Mouse (Mus musculus) cerebral cortex, adult 2 months (tissue): ENCODE results near the gene Clta.

Experiments used
- WGBS: fragments of 180-500 bp; shearing (Covaris S2); methylation state at CpG from one replicate; pipeline ENCODE4 v1.1.7; 2018; 5-methylcytosine and 5-hydroxymethylcytosine counted together

The Clta gene

DNA sequence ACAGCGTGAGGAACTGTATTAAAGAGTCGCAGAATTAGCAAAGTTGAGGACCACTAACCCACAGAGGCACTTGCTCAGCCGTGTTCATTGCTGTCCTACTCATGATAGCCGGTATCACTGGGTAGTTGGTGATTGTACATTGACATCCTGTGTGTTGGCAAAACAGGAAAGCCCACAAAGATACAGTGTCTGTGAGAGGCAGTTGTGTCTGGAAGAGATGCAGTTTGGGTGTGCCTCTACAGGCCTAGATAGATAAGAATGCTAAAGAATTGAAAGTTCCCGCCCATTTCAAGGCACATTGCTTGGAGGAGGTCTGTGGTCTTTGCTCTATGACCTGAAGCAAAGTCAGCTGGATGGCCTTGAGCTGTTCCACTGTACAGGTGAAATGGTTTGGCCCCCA, at the start of gene Clta:
Gene Clta, plus strand, starts transcription at position 327 of the 400 bp plus-strand sequence.
- WGBS, result 88% methylated on average over 5 of the region's 5 CpGs

DNA sequence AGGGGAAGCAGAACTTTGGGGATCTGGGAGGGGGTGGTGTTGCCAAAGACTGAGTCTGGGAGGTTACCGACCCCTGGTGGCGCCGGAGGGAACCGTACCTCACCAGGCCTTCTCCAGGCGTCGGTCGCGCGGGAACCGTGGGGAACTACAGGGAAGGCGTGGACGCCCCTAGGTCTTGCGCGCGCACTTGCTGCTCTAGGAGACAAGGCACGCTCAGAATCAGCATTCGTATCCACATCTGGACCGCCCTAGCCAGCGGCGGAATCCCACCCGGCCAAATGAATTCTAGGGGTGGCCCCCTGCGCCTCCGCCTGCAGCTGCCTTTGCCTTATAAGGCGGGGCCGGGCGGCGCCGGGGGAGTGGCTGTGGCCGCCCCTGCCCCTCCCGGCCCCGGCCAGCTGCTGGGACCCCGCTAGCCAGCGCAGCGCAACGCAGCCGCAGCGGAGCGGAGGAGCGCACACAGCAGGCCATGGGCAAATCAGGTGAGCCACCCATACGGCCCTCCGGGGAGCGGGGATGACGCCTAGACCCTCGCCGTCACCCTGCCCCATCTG, 46.9 kb upstream of the Clta start, which contains the start of gene Glipr2:
Gene Glipr2, plus strand, starts transcription at position 110 of the 554 bp plus-strand sequence.
- under 1% methylated on average over 45 of the region's 45 CpGs for WGBS

DNA sequence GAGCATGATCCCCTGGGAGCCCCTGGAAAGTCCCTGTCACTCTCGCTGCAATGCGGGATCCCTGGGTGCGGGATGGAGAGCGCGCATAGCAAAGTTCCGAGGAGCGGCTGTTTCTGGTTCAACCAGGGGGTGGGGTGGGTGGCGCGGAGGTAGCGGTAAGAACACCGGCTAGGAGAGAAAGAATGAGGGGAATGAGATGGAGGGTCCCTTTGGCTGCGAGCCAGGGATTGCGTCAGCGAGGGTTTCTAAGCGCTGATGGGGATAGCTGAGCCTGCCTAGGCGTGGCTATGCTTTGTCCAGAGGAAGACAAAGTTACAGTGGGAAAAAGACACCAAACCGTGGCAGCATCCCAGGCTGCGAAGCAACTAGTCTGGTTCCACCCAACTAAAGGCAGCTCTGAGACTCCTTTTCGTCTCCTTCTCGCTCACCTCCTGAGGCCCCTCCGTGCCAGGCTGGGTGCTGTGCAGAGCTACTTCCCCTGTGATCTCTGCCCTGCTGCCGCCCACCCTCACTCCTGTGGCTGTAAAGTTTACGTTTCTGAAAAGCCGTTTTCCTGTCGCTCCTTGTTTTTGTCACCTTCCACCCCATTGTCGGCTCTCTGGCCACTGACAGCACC, 46.3 kb upstream of the Clta start:
- under 1% methylated on average over 26 of the region's 26 CpGs for WGBS

DNA sequence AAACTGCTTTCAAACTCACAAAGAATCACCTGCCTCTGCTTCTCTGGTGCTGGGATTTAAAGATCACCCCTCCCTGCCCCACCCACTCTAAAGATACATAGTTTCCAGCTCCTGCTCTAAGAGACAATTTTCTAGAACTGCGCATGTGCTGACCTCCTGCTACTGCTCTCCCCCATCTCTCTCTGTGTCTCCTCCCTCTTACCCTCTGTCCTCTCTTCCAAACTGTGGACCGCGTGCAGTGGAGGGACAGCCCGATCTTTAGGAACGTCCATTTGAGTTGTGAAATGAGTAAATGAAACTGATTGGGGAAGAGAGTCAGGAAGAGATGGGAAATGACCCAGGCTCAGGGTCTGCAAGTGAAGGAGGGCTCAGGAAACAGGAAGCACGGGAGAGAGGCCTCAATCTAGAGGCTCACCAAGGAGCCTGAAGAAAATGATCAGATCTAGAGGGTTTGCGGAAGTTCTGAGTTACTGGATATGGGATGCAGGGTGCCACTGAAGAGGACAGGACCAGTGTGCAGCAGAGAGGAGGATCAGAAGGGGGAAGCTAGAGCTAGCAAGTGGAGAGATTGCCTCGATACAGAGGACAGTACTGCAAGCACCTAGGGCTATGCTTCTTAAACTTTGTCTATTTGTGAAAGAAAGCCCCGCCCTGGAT, 44.6 kb upstream of the Clta start:
- WGBS, result 81% methylated on average over 9 of the region's 9 CpGs

DNA sequence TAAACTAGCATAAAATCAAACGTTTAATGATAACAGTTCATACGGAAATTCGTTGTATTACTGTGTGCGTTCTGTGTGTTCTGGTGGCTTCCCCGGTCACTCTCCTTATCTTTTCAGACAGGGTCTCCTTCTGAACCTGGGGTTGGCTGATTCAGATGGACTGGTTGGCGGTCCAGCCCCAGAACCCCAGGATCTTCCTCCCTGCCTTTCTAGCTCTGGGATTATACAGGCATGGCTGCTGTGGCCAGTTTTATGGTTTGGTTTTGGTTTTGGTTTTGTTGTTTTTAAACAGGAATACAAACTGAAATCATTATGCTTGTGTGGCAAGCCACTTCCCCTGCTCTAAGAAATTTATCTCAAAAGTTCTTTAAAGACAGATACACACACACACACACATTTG, 44.0 kb upstream of the Clta start:
- WGBS, result 94% methylated on average over 6 of the region's 6 CpGs

DNA sequence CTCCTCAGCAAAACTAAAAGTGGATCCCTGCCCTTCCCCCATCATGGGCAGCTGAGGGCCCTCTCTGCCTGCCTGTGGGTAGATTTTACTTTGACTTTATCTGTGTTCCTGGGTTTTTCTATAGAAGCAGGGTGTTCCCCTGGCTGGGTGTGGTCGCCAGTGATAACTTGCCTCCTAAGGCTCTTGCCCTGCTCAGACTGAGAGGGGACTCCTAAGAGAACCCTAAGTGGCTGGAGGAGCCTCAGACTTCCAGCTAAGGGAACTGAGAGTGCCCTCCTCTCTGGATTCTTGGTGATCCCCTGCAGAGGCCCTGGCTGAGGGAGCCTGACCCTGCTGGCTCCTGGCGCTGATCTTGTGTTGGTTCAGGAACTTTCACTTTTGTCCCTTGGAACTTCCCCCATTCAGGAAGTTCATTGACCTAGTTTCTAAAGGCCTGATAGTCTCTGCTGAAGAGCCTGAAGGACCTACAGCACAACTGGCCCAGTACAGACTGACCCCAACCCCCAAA, 39.9 kb upstream of the Clta start:
- WGBS, result 66% methylated on average over 2 of the region's 2 CpGs

DNA sequence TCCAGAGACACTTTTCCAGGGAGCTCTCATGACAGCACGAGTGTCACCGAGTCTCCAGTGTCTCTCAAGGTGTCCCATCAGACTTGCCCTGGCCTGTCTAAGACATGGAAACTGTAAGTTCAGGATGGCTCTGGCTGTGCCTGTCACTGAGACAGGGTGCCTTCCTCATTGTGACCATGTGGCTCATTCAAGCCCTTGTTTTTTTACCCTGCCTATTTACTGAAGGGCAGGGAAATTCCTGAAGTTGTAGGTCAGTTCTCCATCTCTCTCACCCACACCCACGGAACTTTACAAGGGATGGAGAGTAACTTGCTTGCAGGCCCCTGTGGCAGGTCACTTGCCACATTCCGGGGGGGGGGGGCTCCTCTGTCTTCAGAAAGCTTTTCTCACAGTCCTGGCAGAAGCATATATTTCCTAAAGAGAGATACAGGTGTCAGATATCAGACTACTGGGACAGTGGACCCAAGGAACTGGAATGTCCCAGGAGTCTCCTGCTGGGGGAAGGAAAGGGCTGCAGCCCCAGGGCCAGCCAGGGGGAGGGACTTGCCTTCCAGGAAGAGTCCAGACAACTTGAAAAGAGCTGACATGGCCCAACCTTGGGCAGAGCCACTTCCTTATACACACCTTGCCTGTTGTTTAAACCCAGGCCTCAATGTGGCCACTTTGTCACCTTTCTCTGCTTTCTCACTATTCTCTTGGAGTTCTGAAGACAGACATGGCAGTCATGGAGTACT, 39.1 kb upstream of the Clta start:
- WGBS, result 63% methylated on average over 4 of the region's 4 CpGs

DNA sequence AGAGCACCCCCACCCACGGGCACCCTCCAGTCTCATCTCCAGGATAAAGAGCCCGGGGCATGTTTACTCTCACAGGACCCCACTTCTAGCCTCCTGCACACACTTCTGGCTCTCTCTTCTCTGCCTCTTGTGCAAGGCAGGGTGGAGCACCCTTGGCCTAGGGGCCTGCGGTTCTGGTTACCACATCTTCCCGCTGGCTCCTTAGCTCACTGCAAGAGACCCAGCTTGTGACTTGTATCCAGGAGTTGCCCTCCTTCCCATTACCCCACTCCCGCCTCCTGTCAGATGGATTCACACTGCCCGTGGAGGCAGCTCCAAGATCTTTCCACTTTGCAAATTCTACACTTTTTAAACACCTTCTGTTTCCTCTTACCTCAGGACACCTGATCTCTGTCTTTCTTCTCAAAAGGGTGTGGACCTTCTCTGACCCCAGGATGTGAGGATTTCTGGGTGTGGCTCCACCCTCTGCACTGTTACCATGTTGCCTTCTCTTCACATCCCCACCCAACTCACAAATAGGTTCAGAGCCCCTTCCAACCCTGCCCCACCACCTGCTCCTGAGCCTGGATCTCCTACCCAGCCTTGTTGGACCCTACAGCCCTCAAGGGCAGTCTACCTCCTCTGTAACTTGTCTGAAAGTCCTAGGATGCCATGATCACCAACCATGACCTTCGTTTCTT, 38.3 kb upstream of the Clta start:
- WGBS, result 88% methylated on average over 7 of the region's 7 CpGs

DNA sequence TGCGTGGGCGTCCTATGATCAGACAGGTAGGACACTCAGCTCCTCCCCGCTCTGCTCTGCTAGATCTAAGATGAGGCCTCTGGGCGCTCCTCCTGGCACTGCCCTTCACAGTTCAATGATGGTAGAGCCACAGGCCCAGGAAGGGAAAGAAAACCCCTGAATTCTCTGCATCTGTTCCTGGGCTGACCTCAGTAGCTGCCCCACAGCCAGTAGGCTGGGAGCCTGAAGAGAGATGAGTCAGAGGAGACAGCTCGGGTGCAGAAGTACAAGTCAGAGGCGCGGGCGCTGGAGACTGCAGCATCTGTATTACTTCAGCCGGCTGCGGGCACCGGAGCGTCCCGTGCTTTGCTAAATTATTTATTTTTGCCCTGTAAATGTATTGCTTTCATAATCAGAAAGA, 35.6 kb upstream of the Clta start:
- WGBS, result 79% methylated on average over 13 of the region's 13 CpGs

DNA sequence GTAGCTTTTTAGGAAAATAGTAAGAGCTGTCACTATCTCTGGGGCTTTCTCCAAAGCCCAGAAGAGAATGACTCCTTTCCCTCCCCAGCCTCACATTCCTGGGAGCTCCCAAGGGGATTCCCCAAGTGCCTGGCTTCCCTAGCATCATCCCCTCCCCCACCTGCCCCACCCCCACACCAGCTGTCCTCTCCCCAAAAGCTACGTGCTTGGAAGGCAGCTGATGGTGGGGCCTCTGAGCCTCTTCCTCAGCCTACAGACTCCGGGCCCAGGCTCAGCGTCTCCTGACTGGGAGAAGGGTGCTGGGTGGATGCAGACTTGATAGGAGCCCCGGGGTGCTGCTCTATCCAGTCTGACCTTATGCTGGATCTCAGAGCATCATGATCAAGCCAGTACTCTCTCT, 34.9 kb upstream of the Clta start:
- 30% methylated on average over 4 of the region's 4 CpGs for WGBS

DNA sequence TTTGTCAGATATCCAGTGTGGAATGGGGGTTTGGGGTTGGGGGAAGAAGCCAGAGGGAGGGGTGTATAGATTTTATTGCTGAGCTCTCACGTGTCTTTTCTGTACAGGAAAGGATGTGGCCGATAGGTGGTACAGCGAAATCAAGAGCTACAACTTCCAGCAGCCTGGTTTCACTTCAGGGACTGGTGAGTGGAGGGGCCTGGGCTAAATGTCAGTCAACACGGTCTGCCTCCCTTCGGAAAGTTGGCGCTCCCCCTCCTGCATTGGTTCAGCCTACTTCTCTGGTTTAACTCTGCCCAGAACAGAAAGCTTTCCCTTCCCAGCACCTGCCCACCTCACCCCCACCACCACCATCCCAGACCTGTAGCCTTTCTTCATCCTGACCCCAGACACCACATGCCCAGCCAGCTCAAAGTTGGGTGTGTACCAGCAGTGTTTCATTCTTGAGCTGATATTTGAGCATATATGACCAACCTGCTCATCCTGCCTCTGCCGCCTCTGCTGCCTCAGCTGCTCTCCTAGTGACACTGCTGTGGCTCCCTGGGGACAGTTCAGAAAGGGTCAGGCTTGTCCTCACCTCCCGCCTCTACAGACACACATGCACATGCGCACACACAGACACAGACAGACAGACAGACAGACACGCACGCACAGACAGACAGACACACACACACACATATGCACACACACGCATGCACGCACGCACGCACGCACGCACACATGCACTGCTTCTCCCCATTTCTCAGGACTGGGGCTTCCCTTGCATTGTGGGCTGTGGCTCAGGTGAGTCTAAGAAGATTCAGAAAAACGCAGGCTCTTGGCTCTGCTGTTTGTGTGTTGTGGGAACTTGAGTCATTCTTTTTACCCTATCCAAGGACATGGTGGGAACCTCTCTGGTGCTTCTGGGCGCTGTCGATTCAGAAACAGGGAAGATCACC, 33.6 kb upstream of the Clta start:
- WGBS, result 94% methylated on average over 20 of the region's 20 CpGs

DNA sequence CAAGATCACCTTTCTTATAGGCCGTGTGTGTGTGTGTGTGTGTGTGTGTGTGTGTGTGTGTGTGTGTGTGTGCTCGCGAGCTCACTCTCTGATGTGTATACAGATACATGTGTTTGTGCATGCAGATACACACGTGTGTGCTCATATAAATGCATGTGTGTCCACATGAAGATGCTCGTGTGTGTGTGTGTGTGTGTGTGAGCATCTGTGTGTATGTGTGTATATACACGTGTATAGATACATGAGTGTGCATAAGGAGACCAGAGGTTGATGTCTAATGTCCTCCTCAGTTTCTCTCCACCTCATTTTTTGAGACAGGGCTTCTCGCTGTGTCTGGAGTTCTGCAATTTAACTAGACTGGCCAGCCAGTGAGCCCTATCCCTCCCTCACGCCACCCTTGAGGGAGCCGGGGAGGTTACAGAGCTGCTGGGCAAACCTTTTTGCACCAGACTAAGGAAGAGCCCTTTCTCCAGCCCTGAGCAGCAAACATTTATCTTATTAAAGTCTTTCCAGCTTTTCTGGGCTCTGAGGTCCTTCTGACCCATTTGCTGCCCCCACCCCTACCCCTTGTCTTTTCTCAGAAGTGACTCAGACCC, 32.6 kb upstream of the Clta start:
- 78% methylated on average over 9 of the region's 9 CpGs for WGBS

DNA sequence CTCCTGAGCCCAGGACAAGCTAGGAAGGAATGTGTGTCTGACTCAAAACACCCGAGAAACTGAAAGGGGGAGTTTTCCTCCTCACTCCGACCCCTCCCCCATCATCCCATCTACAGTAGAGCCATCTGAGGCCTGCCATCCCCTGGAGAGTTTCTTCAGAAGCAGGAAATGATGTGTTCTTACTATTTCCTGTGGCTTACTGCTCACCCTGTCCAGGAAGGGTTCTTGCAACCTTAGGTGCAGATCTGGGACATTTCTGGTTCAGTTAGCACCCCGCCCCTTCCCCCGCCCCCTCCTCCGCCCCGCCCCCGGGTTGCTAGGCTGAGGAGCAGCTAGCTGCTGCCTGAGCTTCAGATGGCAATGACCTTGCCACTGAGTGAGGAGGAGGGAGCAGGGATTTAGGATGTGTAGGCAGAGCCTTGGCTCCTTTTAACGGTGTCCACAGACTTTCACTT, 32.1 kb upstream of the Clta start:
- 9% methylated on average over 8 of the region's 8 CpGs for WGBS

DNA sequence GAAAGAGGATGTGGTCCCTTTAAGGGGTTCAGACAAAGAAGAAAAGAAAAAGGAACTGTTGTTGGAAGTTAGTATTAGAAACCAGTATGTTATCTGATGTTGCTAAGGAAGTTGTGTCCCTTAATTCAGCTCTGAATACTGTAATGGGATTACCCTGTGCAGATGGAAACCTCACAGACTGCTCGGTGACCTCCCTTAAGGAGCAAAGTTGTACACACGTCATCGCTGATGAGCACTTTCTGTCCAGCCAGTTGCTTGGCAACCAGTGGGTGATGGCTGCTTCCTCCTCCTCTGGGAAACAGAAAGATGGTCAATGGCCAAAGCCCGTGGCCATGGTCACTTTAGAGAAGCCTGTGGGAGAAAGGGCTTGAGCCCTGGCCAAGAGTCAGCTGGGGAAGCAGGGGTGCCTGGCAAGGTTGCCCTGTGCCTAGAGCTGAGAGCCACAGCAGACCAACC, 30.7 kb upstream of the Clta start:
- 53% methylated on average over 4 of the region's 4 CpGs for WGBS

DNA sequence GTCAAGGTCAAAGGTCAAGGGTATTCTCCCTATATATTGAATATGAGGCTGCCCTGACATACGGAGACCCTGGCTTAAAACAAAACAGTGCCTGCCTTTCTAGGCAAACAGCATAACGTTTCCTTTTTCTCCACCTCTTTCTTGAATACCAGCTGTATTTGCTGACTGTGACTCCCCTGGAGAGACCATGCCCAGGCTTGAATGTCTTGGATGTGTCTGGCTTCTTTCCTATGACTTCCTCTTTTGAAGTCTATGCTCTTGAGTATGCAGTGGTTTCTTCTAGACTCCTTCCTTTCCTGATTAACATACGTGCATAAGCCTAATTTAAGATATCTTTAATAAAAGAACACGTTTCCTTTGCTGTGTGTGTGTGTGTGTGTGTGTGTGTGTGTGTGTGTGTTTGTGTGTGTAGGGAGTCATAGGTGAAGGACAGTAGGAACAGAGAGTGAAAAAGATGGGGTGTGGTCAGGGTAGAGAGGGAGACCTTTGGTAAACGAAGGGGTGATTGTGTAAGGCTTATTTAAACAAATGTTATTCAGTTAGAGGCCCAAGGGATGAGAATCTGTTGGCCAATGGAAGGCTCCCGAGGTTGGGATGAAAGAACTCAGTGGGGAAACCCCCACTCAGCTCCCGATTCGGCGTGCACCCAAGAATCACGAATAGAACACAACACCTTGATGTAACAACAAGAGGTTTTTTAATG, 29.2 kb upstream of the Clta start:
- 87% methylated on average over 10 of the region's 10 CpGs for WGBS

DNA sequence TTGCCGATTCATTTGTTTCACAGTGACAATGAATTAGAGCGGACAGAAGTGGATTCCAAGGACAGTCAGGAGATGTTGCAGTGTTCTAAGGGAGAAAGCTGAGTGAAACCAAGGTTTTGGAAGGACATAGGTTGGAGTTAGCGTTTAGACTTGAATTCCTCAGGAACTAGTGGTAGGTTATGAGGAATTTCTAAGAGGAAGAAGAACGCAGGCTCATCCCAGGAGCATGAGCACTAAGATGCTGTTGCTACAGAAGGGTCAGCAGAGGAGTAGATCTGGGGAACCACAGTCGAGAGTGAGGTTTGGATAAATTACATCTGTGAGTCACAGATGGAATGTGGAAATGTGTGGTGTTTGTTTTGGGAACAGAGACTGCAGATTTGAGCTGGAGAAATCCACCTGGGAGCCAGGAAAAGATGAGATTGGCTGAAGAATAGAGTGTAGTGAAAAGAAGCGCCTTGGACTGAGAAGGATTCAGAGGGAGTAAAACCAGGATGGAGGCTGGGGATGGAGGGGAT, 28.0 kb upstream of the Clta start:
- WGBS, result 81% methylated on average over 6 of the region's 6 CpGs

DNA sequence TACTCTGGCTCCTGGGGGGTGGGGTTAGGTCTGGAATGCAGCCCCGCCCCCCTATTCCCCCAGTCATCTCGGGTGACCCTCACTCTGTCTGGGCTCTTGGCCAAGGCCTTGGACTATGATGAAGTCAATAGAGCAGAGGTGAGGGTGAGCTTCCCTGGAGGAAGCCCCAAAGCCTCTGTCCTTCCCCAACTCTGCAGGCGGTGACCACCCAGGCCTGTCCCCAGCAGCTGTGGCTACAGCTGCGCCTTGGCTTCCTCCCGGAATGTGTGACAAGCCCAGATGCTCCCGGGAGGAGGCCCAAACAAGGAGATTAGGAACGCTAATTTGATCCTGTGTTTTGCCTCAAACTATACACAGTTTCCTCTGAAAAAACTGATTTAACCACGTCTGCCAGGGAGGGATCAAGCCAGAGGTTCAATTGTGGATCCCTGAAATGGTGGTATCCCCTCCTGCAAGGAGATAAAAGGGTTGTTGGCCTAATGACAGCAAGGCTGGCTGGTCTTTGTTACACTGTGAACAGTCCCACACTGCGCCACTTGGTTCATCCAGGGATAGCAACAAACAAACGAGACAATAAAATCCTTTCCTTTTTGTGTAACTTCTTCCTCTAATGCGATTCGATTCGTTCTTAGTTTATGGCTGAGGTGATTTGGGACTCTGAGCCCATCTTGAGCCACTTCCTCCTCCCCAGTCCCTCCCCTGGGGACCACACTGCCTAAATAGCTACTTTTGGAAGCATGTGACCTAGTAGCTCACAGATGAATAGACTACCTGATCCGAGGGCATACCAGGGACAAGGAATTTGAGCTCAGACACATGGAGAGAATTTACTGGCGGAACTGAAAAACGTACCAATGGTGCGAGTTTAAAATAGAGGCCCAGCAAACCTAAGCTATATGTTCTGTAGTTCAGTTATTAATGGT, 25.5 kb upstream of the Clta start:
- WGBS, result 46% methylated on average over 17 of the region's 17 CpGs

DNA sequence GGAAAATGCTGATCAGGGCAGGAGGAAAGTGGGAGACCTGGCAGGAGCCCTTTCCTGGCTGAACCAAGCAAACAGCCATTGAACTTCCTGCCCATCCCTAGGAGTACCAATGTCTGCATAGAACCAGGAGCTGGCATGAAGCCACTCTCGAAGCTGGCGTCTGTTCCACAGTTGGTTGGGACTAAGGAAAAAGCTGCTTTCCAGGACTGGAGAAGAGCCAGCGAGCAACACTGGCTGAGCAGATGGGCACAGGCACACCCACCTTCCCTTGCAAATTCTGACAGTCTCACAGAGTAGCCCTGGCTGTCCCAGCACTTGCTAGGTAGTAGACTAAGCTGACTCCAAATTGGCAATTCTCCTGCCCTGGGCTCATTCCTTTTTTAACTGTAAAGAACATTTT, 24.5 kb upstream of the Clta start:
- WGBS, result 10% methylated on average over 3 of the region's 3 CpGs
